Mouse (Mus musculus) hindbrain, embryonic 14.5 days (tissue): Measurements from ENCODE around the gene Clic4. TPM values are rescaled to one million over a fixed set of nuclear protein-coding genes. Genes with fewer than 3 reads are reported as not detected.

Experiments used
- ATAC-seq: fragments of 200-750 bp; cut with Nextera tagmentation; 2 replicates; pipeline ENCODE4 v1.8.0; 2017; ENCODE audit warnings: moderate number of reproducible peaks, mild to moderate bottlenecking, moderate TSS enrichment, moderate library complexity; ENCODE audit not compliant: low FRiP score
- DNase-seq: peaks from one replicate; pipeline ENCODE4 v3.0.0-alpha.2; 2015; ENCODE audit warnings: low spot score
- H3K27ac ChIP-seq: fragments of 300-500 bp; sonication (generic); 2 replicates; pipeline ENCODE4 v1.5.1; 2014; ENCODE audit warnings: mild to moderate bottlenecking, moderate library complexity
- H3K27me3 ChIP-seq: fragments of 300-500 bp; sonication (generic); 2 replicates; pipeline ENCODE4 v1.6.1; 2014; ENCODE audit warnings: mild to moderate bottlenecking, low read length, mixed read lengths; ENCODE audit not compliant: control insufficient read depth, insufficient read depth
- H3K36me3 ChIP-seq: fragments of 300-500 bp; sonication (generic); replicated peaks from 2 replicates; pipeline ENCODE4 v1.6.1; 2014; ENCODE audit not compliant: control insufficient read depth, insufficient read depth
- H3K4me1 ChIP-seq: fragments of 300-500 bp; sonication (generic); replicated peaks from 2 replicates; pipeline ENCODE4 v1.6.1; 2014; ENCODE audit warnings: antibody characterized with exemption, low read length, mixed read lengths; ENCODE audit not compliant: control insufficient read depth, insufficient read depth
- H3K4me2 ChIP-seq: fragments of 300-500 bp; sonication (generic); replicated peaks from 2 replicates; pipeline ENCODE4 v1.6.1; 2014; ENCODE audit warnings: mild to moderate bottlenecking, moderate library complexity
- H3K4me3 ChIP-seq: fragments of 300-500 bp; sonication (generic); replicated peaks from 2 replicates; pipeline ENCODE4 v1.5.1; 2014; ENCODE audit warnings: mild to moderate bottlenecking, low read length
- H3K9ac ChIP-seq: fragments of 300-500 bp; sonication (generic); 2 replicates; pipeline ENCODE4 v1.6.1; 2014
- H3K9me3 ChIP-seq: fragments of 300-500 bp; sonication (generic); 2 replicates; pipeline ENCODE4 v1.6.1; 2016; ENCODE audit warnings: low read length; ENCODE audit not compliant: control insufficient read depth
- WGBS: fragments of 180-500 bp; shearing (Covaris S2); extraction: QIAGEN DNeasy Blood & Tissue Kit; methylation state at CpG from one replicate; pipeline ENCODE4 v1.1.7; 2014; 5-methylcytosine and 5-hydroxymethylcytosine counted together
- polyA plus RNA-seq: library from polyadenylated mRNA; unstranded; fragments of >200 nt; fragmentation: Nextera tagmentation; extraction: Ambion mirVana; gene quantifications from 2 replicates; pipeline ENCODE4 v1.2.1, GENCODE M21; 2014

Gene Clic4
- 43.2 and 50.4 TPM in 2 replicates for polyA plus RNA-seq

- peak within 1 kb of the TSS; percentile 91 for H3K27ac ChIP-seq
- peak within 1 kb of the TSS; percentile 80 for H3K9ac ChIP-seq
- H3K4me2 ChIP-seq = peak within 1 kb of the TSS; percentile 67
- WGBS = under 1% methylated on average over 61 of the region's 64 CpGs
- H3K36me3 ChIP-seq = no peaks in the 10 kb centered on the region
- H3K27me3 ChIP-seq = no peaks in the 10 kb centered on the region
- peak; percentile 97 for DNase-seq
- no peaks in the 10 kb centered on the region for H3K9me3 ChIP-seq
- H3K4me3 ChIP-seq = peak within 1 kb of the TSS; percentile 66
- ATAC-seq = peak; percentile 98
- H3K4me1 ChIP-seq = peaks cover 30% of the 10 kb centered on the region
Observed at GRCm38 (mm10) chr4:135272640-135273306, at the start of gene Clic4. Gene Clic4 (minus strand): TSS chr4:135272814.

- Histone ChIP-seq H3K4me3 (no peak overlapping the region), H3K9me3 (no peaks in the 10 kb centered on the region), H3K9ac (no peak overlapping the region), H3K4me2 (no peak overlapping the region), H3K36me3 (peaks cover 74% of the 10 kb centered on the region), H3K27me3 (no peaks in the 10 kb centered on the region), H3K4me1 (no peaks in the 10 kb centered on the region), H3K27ac (no peak overlapping the region)
- peak; percentile 73 for ATAC-seq
- peak; percentile 87 for DNase-seq
- 17% methylated on average over 2 of the region's 2 CpGs for WGBS
Observed at GRCm38 (mm10) chr4:135317966-135318365, 45.4 kb upstream of the Clic4 start.

GRCm38 (mm10) chr4:135317539-135317938, 44.9 kb upstream of the Clic4 start:
- ATAC-seq (no peak), DNase-seq (no peak)
- H3K4me3 ChIP-seq = no peak overlapping the region
- H3K36me3 ChIP-seq = peaks cover 70% of the 10 kb centered on the region
- 88% methylated on average over 4 of the region's 4 CpGs for WGBS
- H3K4me2 ChIP-seq = no peak overlapping the region
- H3K27ac ChIP-seq = no peak overlapping the region
- H3K27me3 ChIP-seq = no peaks in the 10 kb centered on the region
- H3K4me1 ChIP-seq = no peaks in the 10 kb centered on the region
- no peaks in the 10 kb centered on the region for H3K9me3 ChIP-seq
- H3K9ac ChIP-seq = no peak overlapping the region

- H3K36me3 ChIP-seq = peaks cover 47% of the 10 kb centered on the region
- no peak overlapping the region for H3K4me3 ChIP-seq
- no peak overlapping the region for H3K4me2 ChIP-seq
- H3K27me3 ChIP-seq = no peaks in the 10 kb centered on the region
- no peak overlapping the region for H3K27ac ChIP-seq
- no peaks in the 10 kb centered on the region for H3K9me3 ChIP-seq
- WGBS = 98% methylated on average over 9 of the region's 9 CpGs
- ATAC-seq = no peak
- no peak overlapping the region for H3K9ac ChIP-seq
- H3K4me1 ChIP-seq = no peaks in the 10 kb centered on the region
- DNase-seq = no peak
Observed at GRCm38 (mm10) chr4:135315287-135315686, 42.7 kb upstream of the Clic4 start.

DNA sequence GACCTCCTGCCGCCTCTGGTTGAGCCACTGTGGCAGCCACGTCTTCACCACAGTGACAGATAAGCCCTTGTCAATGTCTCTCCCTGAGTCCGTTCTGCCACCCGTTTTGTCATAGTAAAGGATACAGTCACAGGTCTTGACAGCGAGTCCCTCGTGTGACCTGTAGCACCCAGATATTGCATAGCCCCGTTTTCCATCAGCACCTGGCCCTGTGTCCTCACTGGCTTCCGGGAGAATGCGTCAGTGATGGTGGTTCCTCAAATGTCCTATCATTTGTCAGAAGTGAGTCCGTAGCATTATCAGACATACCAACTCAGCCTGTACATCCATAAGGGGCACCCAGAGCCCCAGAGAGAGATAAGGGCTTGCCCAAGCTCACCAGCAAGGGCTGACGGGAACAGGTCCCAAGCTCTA, 41.8 kb upstream of the Clic4 start:
- no peak for DNase-seq
- WGBS = 88% methylated on average over 11 of the region's 11 CpGs
- Histone ChIP-seq H3K4me1 (no peaks in the 10 kb centered on the region), H3K4me3 (no peak overlapping the region), H3K9me3 (no peaks in the 10 kb centered on the region), H3K27ac (no peak overlapping the region), H3K4me2 (no peak overlapping the region), H3K9ac (no peak overlapping the region), H3K36me3 (peaks cover 39% of the 10 kb centered on the region), H3K27me3 (no peaks in the 10 kb centered on the region)
- no peak for ATAC-seq

- Histone ChIP-seq H3K27ac (no peak overlapping the region), H3K4me1 (no peaks in the 10 kb centered on the region), H3K36me3 (peaks cover 33% of the 10 kb centered on the region), H3K27me3 (no peaks in the 10 kb centered on the region), H3K9ac (no peak overlapping the region), H3K4me3 (no peak overlapping the region), H3K9me3 (no peaks in the 10 kb centered on the region), H3K4me2 (no peak overlapping the region)
- ATAC-seq (no peak), DNase-seq (no peak)
- 86% methylated on average over 9 of the region's 9 CpGs for WGBS
Observed at GRCm38 (mm10) chr4:135313761-135314241, 41.2 kb upstream of the Clic4 start.

GRCm38 (mm10) chr4:135313111-135313691, 40.6 kb upstream of the Clic4 start:
- H3K4me1 ChIP-seq = no peaks in the 10 kb centered on the region
- DNase-seq (no peak), ATAC-seq (no peak)
- no peak overlapping the region for H3K4me3 ChIP-seq
- H3K4me2 ChIP-seq = no peak overlapping the region
- H3K9ac ChIP-seq = no peak overlapping the region
- no peaks in the 10 kb centered on the region for H3K27me3 ChIP-seq
- peaks cover 27% of the 10 kb centered on the region for H3K36me3 ChIP-seq
- no peaks in the 10 kb centered on the region for H3K9me3 ChIP-seq
- 61% methylated on average over 17 of the region's 17 CpGs for WGBS
- no peak overlapping the region for H3K27ac ChIP-seq

DNA sequence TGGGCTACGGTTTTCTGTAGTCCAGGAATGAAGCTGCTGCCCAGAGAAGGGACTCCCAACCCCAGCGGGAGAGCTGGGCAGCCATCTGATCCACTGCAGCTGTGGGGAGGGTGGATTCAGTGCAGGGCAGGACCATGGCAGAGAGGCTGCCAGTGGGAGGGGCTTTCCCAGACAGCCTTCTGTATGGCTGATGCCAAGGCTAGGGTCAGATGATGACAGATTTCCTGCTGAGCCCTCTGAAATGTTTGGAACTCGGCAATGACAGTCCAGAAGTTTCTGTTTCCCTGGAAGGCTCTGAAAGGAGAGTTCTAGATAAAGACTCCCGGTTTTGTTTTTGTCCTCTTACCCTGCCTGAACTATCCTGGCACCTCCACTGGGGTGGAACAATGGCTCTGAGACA, 40.1 kb upstream of the Clic4 start:
- DNase-seq (no peak), ATAC-seq (no peak)
- H3K9ac ChIP-seq = no peak overlapping the region
- H3K9me3 ChIP-seq = no peaks in the 10 kb centered on the region
- H3K4me3 ChIP-seq = no peak overlapping the region
- no peak overlapping the region for H3K27ac ChIP-seq
- no peak overlapping the region for H3K4me2 ChIP-seq
- H3K4me1 ChIP-seq = no peaks in the 10 kb centered on the region
- WGBS = 45% methylated on average over 4 of the region's 4 CpGs
- peaks cover 26% of the 10 kb centered on the region for H3K36me3 ChIP-seq
- no peaks in the 10 kb centered on the region for H3K27me3 ChIP-seq

DNA sequence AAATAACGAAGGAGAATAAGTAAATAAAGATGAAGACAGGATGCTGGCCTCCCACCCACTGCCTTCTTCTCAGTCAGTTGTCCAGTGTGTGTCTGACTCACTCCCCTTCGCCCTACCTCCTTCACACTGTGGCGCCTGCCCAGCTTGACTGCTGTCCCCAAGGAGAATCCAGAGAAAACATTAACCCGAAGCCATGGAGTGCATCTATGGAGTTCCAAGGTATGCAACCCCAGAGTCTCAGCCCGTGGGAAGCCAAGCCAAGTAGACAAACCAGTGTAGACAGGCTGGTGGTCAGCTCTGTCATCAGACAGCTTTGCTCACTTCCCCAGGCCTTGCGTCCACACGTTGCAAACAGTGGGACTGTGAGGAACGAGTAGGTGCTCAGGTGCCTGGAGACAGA, 37.8 kb upstream of the Clic4 start:
- Histone ChIP-seq H3K9ac (no peak overlapping the region), H3K27ac (no peak overlapping the region), H3K4me1 (no peaks in the 10 kb centered on the region), H3K27me3 (no peaks in the 10 kb centered on the region), H3K36me3 (peaks cover 7% of the 10 kb centered on the region), H3K9me3 (no peaks in the 10 kb centered on the region), H3K4me2 (no peak overlapping the region), H3K4me3 (no peak overlapping the region)
- DNase-seq (no peak), ATAC-seq (no peak)
- 82% methylated on average over 8 of the region's 8 CpGs for WGBS
